Mouse (Mus musculus) adrenal gland, postnatal 14 days (tissue): Measurements from ENCODE around the gene Defb25. TPM values are rescaled to one million over a fixed set of nuclear protein-coding genes. Genes with fewer than 3 reads are reported as not detected.

ENCODE experiments used
- total RNA-seq: library from RNA; stranded (reverse); gene quantifications from 2 replicates; pipeline ENCODE4 v1.2.3, GENCODE M21; 2021

The Defb25 gene
- total RNA-seq, 1 experiment from 2014 or later, result 1.6 TPM

Other genes with a start within 250 kb of the Defb25 start
- 2.8 and 3.0 TPM in 2 replicates for gene Nrsn2, start 246.4 kb downstream of the Defb25 start, total RNA-seq
- gene Sox12, start 225.0 kb downstream of the Defb25 start, total RNA-seq, result 14.7 and 16.0 TPM in 2 replicates
- 8.3 and 9.9 TPM in 2 replicates for gene Zcchc3, start 208.0 kb downstream of the Defb25 start, total RNA-seq
- gene 6820408C15Rik, start 207.5 kb downstream of the Defb25 start, total RNA-seq, result 0.37 and 0.38 TPM in 2 replicates
- not detected in 2 replicates for gene Defb23, start 158.4 kb downstream of the Defb25 start, total RNA-seq
- gene Defb20, start 146.0 kb downstream of the Defb25 start, total RNA-seq, result not detected in 2 replicates
- gene Defb22, start 132.9 kb downstream of the Defb25 start, total RNA-seq, result not detected in 2 replicates
- gene Defb26, start 111.4 kb downstream of the Defb25 start, total RNA-seq, result not detected in 2 replicates
- not detected in 2 replicates for gene Defb28, start 104.8 kb downstream of the Defb25 start, total RNA-seq
- gene Defb29, start 83.0 kb downstream of the Defb25 start, total RNA-seq, result not detected in 2 replicates
- gene Gm17416, start 53.7 kb downstream of the Defb25 start, total RNA-seq, result not detected in 2 replicates
- gene Defb21, start 50.3 kb downstream of the Defb25 start, total RNA-seq, result not detected in 2 replicates
- 2.0 and 2.5 TPM in 2 replicates for gene Defb19, start 42.7 kb downstream of the Defb25 start, total RNA-seq
- gene Defb45, start 23.7 kb downstream of the Defb25 start, total RNA-seq, result not detected in 2 replicates
- gene Defb36, start 18.7 kb downstream of the Defb25 start, total RNA-seq, result not detected in 2 replicates
- gene Rem1, start 3.9 kb upstream of the Defb25 start, total RNA-seq, result 8.3 and 9.8 TPM in 2 replicates
- gene H13, start 46.4 kb upstream of the Defb25 start, total RNA-seq, result 123 and 139 TPM in 2 replicates
- gene Mcts2, start 64.0 kb upstream of the Defb25 start, total RNA-seq, result 26.6 and 28.0 TPM in 2 replicates
- 136 and 138 TPM in 2 replicates for gene Id1, start 113.2 kb upstream of the Defb25 start, total RNA-seq
- 6.3 and 7.7 TPM in 2 replicates for gene Cox4i2, start 131.1 kb upstream of the Defb25 start, total RNA-seq
- gene Bcl2l1, start 208.7 kb upstream of the Defb25 start, total RNA-seq, result 64.3 and 72.4 TPM in 2 replicates
- gene Tpx2, start 224.9 kb upstream of the Defb25 start, total RNA-seq, result 16.6 and 20.3 TPM in 2 replicates